Mouse (Mus musculus): ENCODE measurements at regions not wholly inside any gene's neighbourhood (a gene's known extent, or its start where the extent isn't known, plus 50 kb on each side); places are given as distances from the start of the nearest gene placed in this dataset.
"Not testable (repeated sequence)": the region's sequence is repeated elsewhere in the genome, so short reads cannot be mapped to it uniquely, and the experiment has no call there.

- no peak for DNase-seq (ENCODE audit: low spot score)
Measured at GRCm38 (mm10) chr3:60798862-60799261, 203.7 kb upstream of the P2ry1 start.

GRCm38 (mm10) chr3:60804711-60805293 lies 197.8 kb upstream of the P2ry1 start:
- no peak for DNase-seq (ENCODE audit: low spot score)

- no peak for DNase-seq (ENCODE audit: low spot score)
Measured at GRCm38 (mm10) chr3:60811924-60812323, 190.7 kb upstream of the P2ry1 start.

GRCm38 (mm10) chr3:60813485-60813884 lies 189.1 kb upstream of the P2ry1 start:
- no peak for DNase-seq (ENCODE audit: low spot score)

GRCm38 (mm10) chr3:60819684-60820281 lies 182.8 kb upstream of the P2ry1 start:
- no peak for DNase-seq (ENCODE audit: low spot score)

- DNase-seq (ENCODE audit: low spot score): no peak
Measured at GRCm38 (mm10) chr3:60821463-60821862, 181.1 kb upstream of the P2ry1 start.

GRCm38 (mm10) chr3:60826759-60827158 lies 175.8 kb upstream of the P2ry1 start:
- DNase-seq (ENCODE audit: low spot score): no peak

GRCm38 (mm10) chr3:60832385-60832784 lies 170.2 kb upstream of the P2ry1 start:
- DNase-seq (ENCODE audit: low spot score): no peak

- DNase-seq (ENCODE audit: low spot score): no peak
Measured at GRCm38 (mm10) chr3:60841895-60842294, 160.7 kb upstream of the P2ry1 start.

- DNase-seq (ENCODE audit: low spot score): no peak
Measured at GRCm38 (mm10) chr3:60845293-60845692, 157.3 kb upstream of the P2ry1 start.

- DNase-seq (ENCODE audit: low spot score): no peak
Measured at GRCm38 (mm10) chr3:60848437-60848836, 154.2 kb upstream of the P2ry1 start.

GRCm38 (mm10) chr3:60853773-60854172 lies 148.8 kb upstream of the P2ry1 start:
- DNase-seq (ENCODE audit: low spot score): no peak

- DNase-seq (ENCODE audit: low spot score): no peak
Measured at GRCm38 (mm10) chr3:60855734-60856133, 146.9 kb upstream of the P2ry1 start.

GRCm38 (mm10) chr3:60858474-60859118 lies 144.0 kb upstream of the P2ry1 start:
- DNase-seq (ENCODE audit: low spot score): no peak

- DNase-seq (ENCODE audit: low spot score): no peak
Measured at GRCm38 (mm10) chr3:60859119-60859515, 143.5 kb upstream of the P2ry1 start.

GRCm38 (mm10) chr3:60876858-60877257 lies 125.7 kb upstream of the P2ry1 start:
- not testable (repeated sequence) for DNase-seq (ENCODE audit: low spot score)

GRCm38 (mm10) chr3:60878880-60879279 lies 123.7 kb upstream of the P2ry1 start:
- no peak for DNase-seq (ENCODE audit: low spot score)

GRCm38 (mm10) chr3:60884027-60884426 lies 118.6 kb upstream of the P2ry1 start:
- no peak for DNase-seq (ENCODE audit: low spot score)

GRCm38 (mm10) chr3:60889191-60889861 lies 113.3 kb upstream of the P2ry1 start:
- no peak for DNase-seq (ENCODE audit: low spot score)

GRCm38 (mm10) chr3:60897628-60898269 lies 104.8 kb upstream of the P2ry1 start:
- DNase-seq (ENCODE audit: low spot score): no peak

GRCm38 (mm10) chr3:60898720-60899119 lies 103.9 kb upstream of the P2ry1 start:
- DNase-seq (ENCODE audit: low spot score): no peak

GRCm38 (mm10) chr3:60901571-60901970 lies 101.0 kb upstream of the P2ry1 start:
- no peak for DNase-seq (ENCODE audit: low spot score)

- no peak for DNase-seq (ENCODE audit: low spot score)
Measured at GRCm38 (mm10) chr3:60916411-60916810, 86.2 kb upstream of the P2ry1 start.

Data from urinary bladder, postnatal 25 days (tissue).